Mouse (Mus musculus): ENCODE data around the gene Traf3ip2.

GRCm38 (mm10) chr10:39587290-39587925 is 25.3 kb upstream of the Traf3ip2 start:
- TF ChIP-seq POLR2A (IDR thresholded peaks at IDR 0.05; ENCODE audit: extremely low read depth, insufficient read depth, low read length) (no peak), CTCF (IDR thresholded peaks at IDR 0.05; ENCODE audit: low read depth, low read length) (no peak)
